Mouse (Mus musculus) adrenal gland, adult 18-20 months (tissue): ENCODE data around the gene Gm9821. TPM values are rescaled to one million over a fixed set of nuclear protein-coding genes. Genes with fewer than 3 reads are reported as not detected.

Source experiments
- DNase-seq, 2 experiments: peaks; one replicate each; pipeline ENCODE4 v3.0.0; 2021 to 2022; ENCODE audit warnings: low spot score in 2 of 2
- total RNA-seq, 2 experiments: library from RNA; stranded (reverse); gene quantifications; 1 replicate in 1 of 2; 2 replicates in 1 of 2; pipeline ENCODE4 v1.2.3; 2021

Gene Gm9821
- total RNA-seq, 2 experiments from 2014 or later = not detected

DNA sequence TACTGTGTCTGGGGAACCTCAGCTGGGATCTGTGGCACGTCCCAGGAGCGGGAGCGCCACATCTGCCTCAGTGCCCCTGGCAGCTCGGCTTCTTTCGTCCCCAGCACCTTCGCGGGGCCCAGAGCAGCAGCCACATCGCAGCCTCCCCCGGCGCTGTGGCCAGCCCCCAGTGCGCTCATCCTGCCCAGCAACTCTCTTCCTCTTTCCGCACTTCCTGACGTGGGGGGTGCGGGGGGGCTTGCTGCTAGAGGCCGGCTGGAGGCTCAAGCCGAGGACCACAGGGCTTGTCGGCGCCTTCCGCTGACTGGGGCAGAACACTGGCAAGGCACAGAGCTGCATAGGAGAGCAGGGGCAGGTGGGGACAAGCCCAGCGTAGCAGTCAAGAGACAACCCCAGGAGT is 19.9 kb downstream of the Gm9821 start:
- DNase-seq = peak in 1 of 2 experiments; percentile 61

- no peak for DNase-seq
These were observed 20.9 kb downstream of the Gm9821 start for GRCm38 (mm10) chr2:91966367-91966766.

GRCm38 (mm10) chr2:91967962-91968361 is 22.5 kb downstream of the Gm9821 start:
- DNase-seq = no peak

- DNase-seq = no peak
These were observed 26.0 kb downstream of the Gm9821 start for GRCm38 (mm10) chr2:91971231-91972097.

DNA sequence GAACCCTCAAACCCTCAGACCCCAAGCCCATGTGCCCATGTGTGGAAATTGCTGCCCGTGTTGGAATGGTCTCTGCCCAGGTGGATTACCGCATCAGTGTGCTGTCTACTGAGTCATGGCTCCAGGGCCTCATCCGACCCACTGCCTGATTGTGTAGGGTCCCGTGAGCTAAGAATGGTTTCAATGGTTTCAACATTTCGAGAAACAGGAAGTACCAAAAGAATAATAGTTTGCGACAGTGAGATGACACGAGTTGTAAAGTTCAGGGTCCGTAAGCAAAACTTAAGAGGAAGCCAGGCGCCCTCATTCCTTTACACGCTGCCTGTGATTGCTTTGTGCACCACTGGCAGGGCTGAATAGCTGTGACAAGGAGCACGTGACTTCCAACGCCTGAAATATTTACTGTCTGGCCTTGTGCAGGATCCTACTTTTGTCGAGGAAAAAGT is 26.6 kb downstream of the Gm9821 start:
- DNase-seq = no peak

GRCm38 (mm10) chr2:91973416-91974135 is 28.1 kb downstream of the Gm9821 start:
- DNase-seq = no peak

GRCm38 (mm10) chr2:91975581-91976541 is 30.4 kb downstream of the Gm9821 start, which contains the start of gene Dgkz:
Gene Dgkz, minus strand, starts transcription at chr2:91975864.
- no peak for DNase-seq

DNA sequence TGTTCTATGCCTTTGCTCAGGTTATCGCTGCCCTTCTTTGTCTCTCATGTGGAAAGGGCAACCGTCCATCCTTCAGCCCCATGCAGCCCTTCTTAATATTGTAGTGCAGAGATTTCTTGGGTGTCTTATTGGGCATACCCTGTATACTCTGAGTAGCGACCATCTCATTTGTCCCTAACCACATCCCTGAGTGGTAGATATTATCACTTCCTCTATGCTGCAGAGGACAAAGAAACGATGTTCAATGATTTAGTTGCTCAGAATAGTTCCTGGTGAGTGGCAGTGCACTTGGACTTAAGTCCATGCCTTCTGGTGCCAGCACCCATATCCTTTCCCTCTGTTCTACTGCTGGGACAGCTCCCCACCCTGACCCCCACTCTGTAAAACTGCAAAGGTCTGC is 32.5 kb downstream of the Gm9821 start:
- DNase-seq = no peak

DNA sequence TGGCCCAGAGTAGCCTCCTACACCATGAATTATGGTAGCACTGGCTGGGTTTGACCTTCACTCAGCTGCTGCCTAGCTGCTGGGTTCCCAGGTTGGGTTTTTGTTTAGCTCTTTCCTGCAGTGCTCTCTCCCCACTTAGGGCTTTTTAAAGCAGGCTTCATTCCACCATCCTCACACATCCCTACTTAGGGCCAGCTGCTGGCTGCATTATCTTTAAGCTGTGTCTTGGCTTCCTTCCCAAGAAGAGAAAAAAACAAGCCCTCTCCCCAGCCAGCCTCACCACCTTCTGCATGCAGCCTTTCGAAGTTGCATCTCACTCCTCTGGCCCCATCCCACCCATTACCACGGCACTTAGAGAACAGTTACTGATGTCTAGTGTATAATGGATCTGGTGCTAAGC is 33.0 kb downstream of the Gm9821 start:
- no peak for DNase-seq

DNA sequence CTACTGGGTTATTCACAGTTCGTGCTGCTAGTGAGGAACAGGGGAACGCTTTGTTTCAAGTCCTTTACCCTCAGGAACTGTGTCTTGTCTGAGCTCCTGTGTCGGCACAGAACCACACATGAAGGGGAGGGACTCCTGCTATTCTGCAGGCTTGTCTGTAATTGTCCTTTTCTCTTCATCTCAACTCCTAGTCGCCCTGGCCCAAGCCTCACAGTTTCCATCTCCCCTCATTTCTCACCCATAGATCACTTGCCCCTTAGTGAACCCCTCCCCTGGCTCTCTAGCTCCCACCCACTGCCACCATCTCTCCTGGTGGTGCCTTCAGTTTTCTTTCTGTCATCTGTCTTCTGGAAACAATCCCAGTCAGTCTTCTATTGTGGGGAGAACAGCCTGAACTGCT is 34.7 kb downstream of the Gm9821 start:
- DNase-seq = no peak

- DNase-seq = no peak
These were observed 35.3 kb downstream of the Gm9821 start for GRCm38 (mm10) chr2:91980830-91981229.

DNA sequence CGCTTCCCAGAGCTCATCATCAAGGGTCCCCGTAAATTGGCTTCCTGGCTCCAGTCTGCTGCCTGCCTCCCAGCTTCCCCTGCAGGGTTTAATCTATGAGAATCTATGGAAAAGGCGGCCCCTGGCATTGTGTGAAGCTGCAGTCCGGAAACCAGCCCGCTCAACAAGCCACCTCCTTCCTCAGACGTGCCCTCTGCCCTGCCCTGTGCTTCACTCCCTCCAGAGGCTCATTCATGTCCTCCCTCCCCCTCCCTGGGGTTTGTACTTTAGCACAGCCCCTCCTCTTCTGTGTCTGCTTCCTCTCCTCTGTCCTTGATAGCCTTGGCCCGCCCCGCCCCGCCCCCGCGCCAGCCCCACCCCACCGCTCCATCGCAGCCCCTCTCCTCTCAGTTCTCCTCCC is 38.9 kb downstream of the Gm9821 start:
- no peak for DNase-seq

GRCm38 (mm10) chr2:91984906-91985525 is 39.5 kb downstream of the Gm9821 start:
- no peak for DNase-seq

DNA sequence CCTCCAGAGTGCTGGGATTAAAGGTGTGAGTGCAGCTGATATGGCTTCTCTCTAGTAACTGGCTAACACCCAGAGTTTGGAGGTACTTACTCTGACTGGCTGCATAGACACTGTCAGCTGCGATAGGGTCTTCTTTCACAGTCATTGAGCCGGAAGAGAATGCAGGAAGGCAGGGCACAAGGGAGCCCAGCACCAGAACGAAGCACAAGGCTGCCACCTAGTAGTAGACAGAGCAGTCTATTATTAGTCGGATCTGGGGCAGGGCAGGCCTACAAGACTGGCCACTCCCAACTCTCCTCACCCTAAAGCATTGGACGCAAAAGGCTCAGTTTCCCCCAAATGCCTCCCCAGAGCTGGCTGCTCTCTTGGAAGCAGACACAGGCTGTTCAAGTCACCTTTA is 40.6 kb downstream of the Gm9821 start:
- no peak for DNase-seq

DNA sequence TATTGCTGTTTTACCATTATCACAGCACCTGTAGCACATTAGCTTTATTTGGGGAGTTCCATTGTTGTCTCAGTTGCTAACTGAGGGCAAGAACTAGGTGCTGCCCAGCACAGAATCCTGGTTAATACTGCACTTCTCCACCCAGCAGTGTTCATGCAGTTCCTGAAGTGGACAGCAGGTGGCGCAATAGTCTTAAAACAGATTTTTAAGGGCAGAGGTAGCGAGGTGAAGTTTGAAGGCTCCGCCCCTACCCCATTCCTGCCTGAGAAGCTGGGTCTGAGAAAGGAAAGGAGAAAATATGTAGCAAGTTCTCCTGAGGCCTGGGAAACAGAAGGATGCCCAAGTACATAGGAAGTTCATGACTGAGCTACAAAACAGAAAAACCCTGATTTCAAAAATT is 42.0 kb downstream of the Gm9821 start:
- peak; percentile 87 to 89 for DNase-seq

DNA sequence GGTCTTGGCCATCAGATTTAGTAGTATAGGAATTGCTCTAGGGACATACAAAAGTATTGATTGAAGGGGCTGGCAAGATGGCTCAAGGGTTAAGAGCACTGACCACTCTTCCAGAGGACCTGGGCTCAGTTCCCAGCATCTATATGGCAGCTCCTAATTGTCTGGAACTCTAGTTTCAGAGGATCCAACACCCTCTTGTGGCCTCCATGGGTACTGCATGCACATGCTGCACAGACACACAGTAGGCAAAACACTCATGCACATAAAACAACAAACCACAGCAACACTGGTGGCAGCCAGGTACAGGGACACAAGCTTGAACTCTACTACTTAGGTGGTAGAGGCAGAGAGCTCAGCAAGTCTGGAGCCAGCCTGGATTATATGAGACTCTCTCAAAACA is 44.2 kb downstream of the Gm9821 start:
- DNase-seq = no peak

GRCm38 (mm10) chr2:91993409-91993808 is 47.9 kb downstream of the Gm9821 start:
- DNase-seq = no peak

DNA sequence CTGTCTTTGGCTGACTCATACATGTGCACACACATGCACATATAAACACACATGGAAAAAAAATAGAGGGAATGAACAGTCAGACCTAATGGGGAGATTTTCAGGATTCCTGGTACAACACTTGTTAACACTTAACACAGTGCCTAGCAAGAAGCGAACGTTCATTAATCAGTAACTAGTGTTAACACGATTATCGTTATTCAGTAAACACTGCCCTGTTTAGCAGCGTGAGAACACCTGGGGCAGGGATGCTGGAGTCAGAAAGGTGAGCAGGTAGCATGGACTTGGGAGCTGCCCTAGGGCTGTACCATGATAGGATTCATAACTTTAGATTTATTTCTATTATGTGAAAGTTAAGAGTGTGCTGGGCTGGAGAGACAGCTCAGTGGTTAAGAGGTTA is 50.5 kb downstream of the Gm9821 start:
- DNase-seq = no peak
